Comparison of ENCODE assay signal across 23 mouse cellular contexts in genomic region chr13:51679332-51679731, GRCm38 (mm10).
"Had no signal": no experiment of that assay in that cellular context is flagged by ENCODE, and none has a peak within 500 bp of the region (broad histone marks: within the 10 kb centered on the region; RNA-seq: fewer than 3 reads in every experiment).

No protein-coding gene starts in this region.

- H3K9me3 ChIP-seq: limb, embryonic 12.5 days; limb, embryonic 15.5 days; liver, embryonic 15.5 days; midbrain, embryonic 10.5 days; midbrain, embryonic 13.5 days; neural tube, embryonic 13.5 days had no signal

- ATAC-seq: intestine, embryonic 16.5 days; midbrain, embryonic 13.5 days; midbrain, embryonic 16.5 days had no signal

- H3K27ac ChIP-seq: kidney, postnatal 0 days; left cerebral cortex, adult 2 months; limb, embryonic 12.5 days; limb, embryonic 15.5 days; liver, embryonic 15.5 days; midbrain, embryonic 10.5 days; midbrain, embryonic 13.5 days; neural tube, embryonic 13.5 days had no signal

- H3K9ac ChIP-seq: limb, embryonic 12.5 days; limb, embryonic 15.5 days; liver, embryonic 15.5 days; midbrain, embryonic 13.5 days; neural tube, embryonic 13.5 days had no signal

- DNase-seq: kidney, adult 2 months; kidney, postnatal 25 days; layer of hippocampus, adult 9-11 months; left cerebral cortex, postnatal 4 days; lung, adult 2 months; lung, postnatal 14 days; lung, postnatal 4 days; retina, postnatal 1 day; thymus, adult 2 months; thymus, postnatal 14 days; thymus, postnatal 4 days had no signal

- H3K4me3 ChIP-seq: layer of hippocampus, adult 2 months; left cerebral cortex, adult 2 months; limb, embryonic 12.5 days; limb, embryonic 15.5 days; liver, embryonic 15.5 days; midbrain, embryonic 10.5 days; midbrain, embryonic 13.5 days; myocyte; neural tube, embryonic 13.5 days had no signal

- H3K4me1 ChIP-seq: limb, embryonic 12.5 days; limb, embryonic 15.5 days; midbrain, embryonic 10.5 days; midbrain, embryonic 13.5 days; neural tube, embryonic 13.5 days had no signal

- H3K4me2 ChIP-seq: limb, embryonic 12.5 days; limb, embryonic 15.5 days; liver, embryonic 15.5 days; midbrain, embryonic 13.5 days; neural tube, embryonic 13.5 days had no signal

- H3K27me3 ChIP-seq: limb, embryonic 12.5 days; limb, embryonic 15.5 days; liver, embryonic 15.5 days; midbrain, embryonic 13.5 days; neural tube, embryonic 13.5 days had no signal
